Mouse (Mus musculus) ES-E14 (cell line): ENCODE data around the gene Tjp2. TPM values are rescaled to one million over a fixed set of nuclear protein-coding genes. Genes with fewer than 3 reads are reported as not detected.
"Not testable (repeated sequence)": the region's sequence is repeated elsewhere in the genome, so short reads cannot be mapped to it uniquely, and the experiment has no call there.

ENCODE experiments used
- DNase-seq: peaks from one replicate; pipeline ENCODE4 v3.0.0-alpha.2; 2013; ENCODE audit warnings: low read depth, low spot score
- H3K27ac ChIP-seq: 2 replicates; pipeline ENCODE4 v1.5.1; 2012; ENCODE audit warnings: low read depth, mild to moderate bottlenecking, low read length, moderate library complexity, mixed read lengths; ENCODE audit not compliant: poor library complexity, insufficient read depth, severe bottlenecking
- H3K36me3 ChIP-seq: 2 replicates; pipeline ENCODE4 v1.6.1; 2012; ENCODE audit warnings: mild to moderate bottlenecking, low read length, moderate library complexity, mixed read lengths; ENCODE audit not compliant: control insufficient read depth, poor library complexity, insufficient read depth, severe bottlenecking
- H3K4me1 ChIP-seq, 2 experiments: fragments of 150-350 bp in 1 of 2; sonication (generic) in 1 of 2; 2 replicates each; pipeline ENCODE4 v1.6.1; 2012; ENCODE audit warnings: low read length in 2 of 2, mild to moderate bottlenecking in 1 of 2, mixed read lengths in 1 of 2; ENCODE audit not compliant: control insufficient read depth in 2 of 2, insufficient read depth in 2 of 2, poor library complexity in 1 of 2
- H3K4me3 ChIP-seq, 2 experiments: fragments of 150-350 bp in 1 of 2; sonication (generic) in 1 of 2; 2 replicates each; pipeline ENCODE4 v1.5.1; 2012; ENCODE audit warnings: low read length in 2 of 2, low read depth in 1 of 2, mild to moderate bottlenecking in 1 of 2, mixed read lengths in 1 of 2; ENCODE audit not compliant: insufficient read depth in 1 of 2, poor library complexity in 1 of 2, severe bottlenecking in 1 of 2
- H3K9ac ChIP-seq: 2 replicates; pipeline ENCODE4 v1.6.1; 2012; ENCODE audit warnings: low read depth, mild to moderate bottlenecking, low read length, mixed read lengths; ENCODE audit not compliant: poor library complexity, insufficient read depth, severe bottlenecking
- H3K9me3 ChIP-seq: fragments of 150-350 bp; sonication (generic); 2 replicates; pipeline ENCODE4 v1.6.1; 2012; ENCODE audit warnings: low read depth, mild to moderate bottlenecking, low read length; ENCODE audit not compliant: control insufficient read depth, insufficient read depth
- CHD2 ChIP-seq: IDR thresholded peaks from 2 replicates; pipeline ENCODE4 v1.6.1; 2014; ENCODE audit warnings: mild to moderate bottlenecking, low read depth, low read length, inconsistent platforms
- HCFC1 ChIP-seq: IDR thresholded peaks from 2 replicates; pipeline ENCODE4 v1.6.1; 2012; ENCODE audit warnings: low read length, inconsistent platforms, borderline replicate concordance; ENCODE audit not compliant: insufficient read depth
- MAFK ChIP-seq: IDR thresholded peaks from 2 replicates; pipeline ENCODE4 v1.6.1; 2014; ENCODE audit warnings: mild to moderate bottlenecking, low read depth, low read length, inconsistent platforms; ENCODE audit not compliant: insufficient read depth
- ZC3H11A ChIP-seq: IDR thresholded peaks from 2 replicates; pipeline ENCODE4 v1.6.1; 2012; ENCODE audit warnings: low read depth, mild to moderate bottlenecking, inconsistent platforms, low read length, borderline replicate concordance
- ZNF384 ChIP-seq: IDR thresholded peaks from 2 replicates; pipeline ENCODE4 v1.6.1; 2012; ENCODE audit warnings: low read depth, low read length, inconsistent platforms
- in situ Hi-C, 2 experiments: fragments of 600-800 bp; cut with MboI; formaldehyde crosslinking; loops; one replicate each; pipeline ENCODE4 v1.15.1; 2025; ENCODE audit warnings: low sequenced_read_pairs in 2 of 2, inconsistent platforms in 1 of 2; ENCODE audit not compliant: unreplicated experiment in 2 of 2
- total RNA-seq: library from RNA; depleted of rRNA; stranded (reverse); fragments of 300-350 nt; gene quantifications from 2 replicates; pipeline ENCODE4 v1.2.3, GENCODE M21; 2012

Tjp2 gene
- total RNA-seq, 1 experiment, result 97.3 TPM

DNA sequence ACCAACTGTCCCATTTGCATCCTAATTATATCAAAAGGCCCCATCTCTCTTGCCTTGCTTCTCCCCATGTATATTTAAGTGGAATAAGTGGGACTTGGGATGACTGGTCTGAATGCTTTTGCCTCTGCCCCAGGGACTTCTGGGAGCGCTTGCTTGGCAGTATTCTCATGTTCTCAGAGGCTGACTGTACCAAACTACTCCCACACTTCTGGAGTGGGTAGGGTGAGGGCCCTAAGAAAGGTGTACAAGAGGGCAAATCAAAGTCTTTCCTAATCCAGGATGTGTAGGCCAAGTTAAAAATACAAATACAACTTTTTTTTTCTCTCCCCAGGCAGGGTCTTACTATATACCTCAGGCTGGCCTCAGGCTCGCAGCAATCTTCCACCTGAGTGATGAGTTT lies 37.0 kb downstream of the Tjp2 start:
- H3K27ac ChIP-seq, result no peak overlapping the region
- in situ Hi-C loops, result no loop called here
- no peak for TF ChIP-seq MAFK
- TF ChIP-seq HCFC1, result no peak
- TF ChIP-seq ZC3H11A, result no peak
- H3K9ac ChIP-seq, result no peak overlapping the region
- DNase-seq, result no peak
- H3K4me1 ChIP-seq, result peaks cover 0 to 4% of the 10 kb centered on the region in 2 experiments; a peak in 1 of 4 replicates
- H3K36me3 ChIP-seq, result peaks cover 11% of the 10 kb centered on the region
- H3K4me3 ChIP-seq, result no peak overlapping the region
- H3K9me3 ChIP-seq, result no peaks in the 10 kb centered on the region

DNA sequence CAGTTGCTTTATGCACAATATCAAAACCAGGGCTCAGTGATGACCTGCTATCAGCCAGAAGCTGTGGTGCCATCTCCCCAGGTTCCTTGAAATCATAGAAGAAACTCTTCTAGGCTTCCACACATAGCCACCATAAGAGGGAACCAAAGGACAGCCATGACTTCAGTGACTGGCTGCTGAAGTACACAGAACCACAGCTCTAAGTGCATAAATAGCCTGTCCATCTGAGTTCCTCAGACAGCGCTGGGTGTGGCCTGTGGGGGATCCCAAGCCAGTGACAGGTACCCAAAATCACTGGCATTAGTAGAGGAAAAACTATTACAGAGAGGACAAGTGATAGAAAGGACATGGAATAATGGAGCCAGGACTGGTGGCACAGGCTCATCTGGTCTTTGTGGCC lies 37.5 kb downstream of the Tjp2 start:
- H3K36me3 ChIP-seq, in situ Hi-C loops, H3K9ac ChIP-seq, DNase-seq, H3K4me1 ChIP-seq, H3K9me3 ChIP-seq, H3K27ac ChIP-seq, H3K4me3 ChIP-seq: not testable (repeated sequence)

DNA sequence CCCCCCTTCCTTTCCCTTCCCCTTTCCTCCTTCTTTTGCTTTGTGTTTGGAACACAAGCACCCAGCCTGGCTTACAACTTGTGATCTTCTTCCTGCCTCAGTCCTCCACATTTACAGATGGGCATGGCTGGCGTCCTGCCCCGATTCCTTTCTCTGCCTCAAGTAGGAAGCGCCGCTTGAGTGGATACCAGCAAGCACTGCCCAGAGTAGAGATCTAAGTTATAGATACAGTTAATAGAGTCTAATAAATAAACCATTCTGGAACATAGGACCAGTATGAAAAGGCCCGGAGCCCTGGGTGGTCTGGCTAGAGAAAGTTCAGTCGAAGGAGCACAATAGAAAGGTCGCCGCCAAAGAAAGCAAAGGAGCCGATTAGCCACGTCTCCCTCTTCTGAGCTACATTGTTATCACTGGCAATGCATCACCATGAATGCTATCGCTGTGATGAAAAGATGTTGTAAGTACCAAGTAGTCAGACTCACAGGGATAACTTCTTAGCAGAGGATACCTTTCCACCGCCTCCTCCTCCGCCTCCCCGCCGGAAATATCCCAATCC lies 41.1 kb downstream of the Tjp2 start:
- in situ Hi-C loops, result no loop called here

DNA sequence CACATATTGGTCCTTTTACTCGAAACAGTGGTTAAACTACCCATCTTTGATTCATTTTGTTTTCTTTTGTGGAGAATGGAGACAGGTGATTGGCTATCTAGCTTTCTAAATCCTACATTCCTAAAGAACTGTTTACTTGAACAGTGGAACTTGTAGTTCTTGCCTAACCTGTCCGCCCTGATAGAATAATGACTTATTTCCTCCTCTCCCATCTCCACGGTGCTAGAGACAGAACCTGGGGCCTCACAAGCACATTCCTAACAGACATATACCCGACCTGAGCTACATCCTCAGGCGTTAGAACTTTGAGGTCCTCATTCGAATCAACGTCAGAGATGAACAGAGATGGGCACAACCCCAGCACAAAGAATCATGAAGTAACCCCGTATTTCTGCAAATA lies 44.4 kb downstream of the Tjp2 start:
- Histone ChIP-seq H3K4me1 (peaks cover 6 to 12% of the 10 kb centered on the region in 2 experiments; a peak in 1 of 4 replicates), H3K27ac (no peak overlapping the region), H3K4me3 (no peak overlapping the region), H3K9ac (no peak overlapping the region), H3K9me3 (no peaks in the 10 kb centered on the region), H3K36me3 (peaks cover 4% of the 10 kb centered on the region)
- in situ Hi-C loops, result no loop called here
- TF ChIP-seq ZNF384 (no peak), HCFC1 (no peak), CHD2 (no peak), ZC3H11A (no peak), MAFK (no peak)
- no peak for DNase-seq

More for the DNA sequence above, 41.1 kb downstream of the Tjp2 start:
- peaks cover 4 to 7% of the 10 kb centered on the region in 2 experiments; a peak in 1 of 4 replicates for H3K4me1 ChIP-seq
- 0 out of 4 replicates have a peak overlapping the region, but pooled peaks of 1 of the 2 experiments have one; percentile 9 for H3K4me3 ChIP-seq
- H3K9ac ChIP-seq, result no peak overlapping the region
- H3K36me3 ChIP-seq, result peaks cover 5% of the 10 kb centered on the region
- no peak overlapping the region for H3K27ac ChIP-seq
- no peak for DNase-seq
- H3K9me3 ChIP-seq, result no peaks in the 10 kb centered on the region
- no peak for TF ChIP-seq MAFK

DNA sequence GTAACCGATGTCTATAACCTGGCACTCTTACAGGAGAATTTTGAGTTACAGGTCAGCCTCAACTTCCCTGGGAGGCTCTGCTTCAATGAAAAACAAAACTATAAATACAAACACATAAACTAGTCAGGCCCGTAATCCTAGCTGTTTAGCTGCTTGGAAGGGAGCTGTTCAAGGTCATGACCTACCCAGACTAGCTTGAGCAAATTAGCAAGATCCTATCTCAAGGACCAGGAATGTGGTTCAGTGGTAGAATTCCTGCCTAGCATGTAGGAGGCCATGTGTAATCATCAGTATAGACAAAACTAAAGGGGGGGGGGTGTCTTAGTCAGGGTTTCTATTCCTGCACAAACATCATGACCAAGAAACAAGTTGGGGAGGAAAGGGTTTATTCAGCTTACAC lies 46.7 kb downstream of the Tjp2 start:
- no peak for DNase-seq
- Histone ChIP-seq H3K27ac (no peak overlapping the region), H3K4me3 (no peak overlapping the region), H3K4me1 (peaks cover 6 to 21% of the 10 kb centered on the region in 2 experiments; a peak in 2 of 4 replicates), H3K9me3 (no peaks in the 10 kb centered on the region), H3K9ac (no peak overlapping the region), H3K36me3 (no peaks in the 10 kb centered on the region; the same call in 1 of the 2 replicates)
- in situ Hi-C loops, result no loop called here
- TF ChIP-seq MAFK (no peak), ZC3H11A (no peak), CHD2 (no peak), ZNF384 (no peak), HCFC1 (no peak)
